Mouse (Mus musculus): ENCODE measurements at regions not wholly inside any gene's neighbourhood (a gene's known extent, or its start where the extent isn't known, plus 50 kb on each side); places are given as distances from the start of the nearest gene placed in this dataset.

DNA sequence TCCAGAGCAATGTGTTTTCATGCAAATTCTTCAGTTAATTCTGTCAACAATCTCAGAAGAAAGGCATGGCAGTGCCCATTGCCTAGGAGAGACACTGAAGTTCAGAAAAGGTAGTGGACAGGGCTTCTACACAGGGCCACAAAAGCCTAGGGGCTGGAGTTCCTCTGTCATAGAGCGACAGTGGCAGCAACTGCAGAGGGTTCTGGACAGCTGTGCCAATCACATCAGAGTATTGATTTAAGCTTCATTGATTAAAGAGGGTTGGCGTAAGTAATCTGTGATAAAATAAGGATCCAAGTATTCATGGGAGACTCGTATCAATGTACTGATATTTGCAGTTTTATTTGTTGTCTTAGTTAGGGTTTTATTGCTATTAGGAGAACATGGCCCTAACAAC lies 143.5 kb upstream of the P2ry1 start:
- TF ChIP-seq POLR2A (IDR thresholded peaks at IDR 0.05; ENCODE audit: insufficient read depth, low read length) (no peak), CTCF (IDR thresholded peaks at IDR 0.05; ENCODE audit: low read depth, low read length) (no peak), EP300 (IDR thresholded peaks at IDR 0.05; ENCODE audit: insufficient read depth, low read depth, low read length) (no peak)
